Mouse (Mus musculus) myocyte (in vitro differentiated cells): ENCODE measurements around the gene Rnf7. TPM values are rescaled to one million over a fixed set of nuclear protein-coding genes. Genes with fewer than 3 reads are reported as not detected.
A peak's percentile ranks its signal among the peaks of the same experiment; 100 is the strongest.

Experiments used
- H3K27me3 ChIP-seq: one replicate; pipeline ENCODE4 v1.6.1; 2011; ENCODE audit not compliant: control insufficient read depth, insufficient read depth, insufficient read length
- H3K36me3 ChIP-seq: one replicate; pipeline ENCODE4 v1.6.1; 2011; ENCODE audit not compliant: control insufficient read depth, insufficient read depth
- H3K4me2 ChIP-seq: one replicate; pipeline ENCODE4 v1.6.1; 2011; ENCODE audit warnings: low read depth, control low read depth
- H3K4me3 ChIP-seq: one replicate; pipeline ENCODE4 v1.5.1; 2011; ENCODE audit warnings: mild to moderate bottlenecking, control low read depth, moderate library complexity
- H3K79me2 ChIP-seq: one replicate; pipeline ENCODE4 v1.6.1; 2011; ENCODE audit not compliant: control insufficient read depth, insufficient read depth
- H3ac ChIP-seq: one replicate; pipeline ENCODE4 v1.6.1; 2011; ENCODE audit not compliant: control insufficient read depth, insufficient read length
- CEBPB ChIP-seq: IDR thresholded peaks from 2 replicates; pipeline ENCODE4 v1.6.1; 2011; ENCODE audit warnings: mild to moderate bottlenecking, moderate library complexity; ENCODE audit not compliant: poor library complexity, insufficient read depth, severe bottlenecking
- E2F4 ChIP-seq: IDR thresholded peaks from one replicate; pipeline ENCODE4 v1.6.1; 2011; ENCODE audit warnings: mild to moderate bottlenecking, control low read depth, moderate library complexity; ENCODE audit not compliant: insufficient read depth
- MAX ChIP-seq: IDR thresholded peaks from one replicate; pipeline ENCODE4 v1.6.1; 2011; ENCODE audit warnings: low read depth, mild to moderate bottlenecking, control low read depth
- MYOD1 ChIP-seq, 3 experiments: IDR thresholded peaks; one replicate each; pipeline ENCODE4 v1.6.1; 2011; ENCODE audit warnings: control low read depth in 2 of 3, low read depth in 2 of 3, mild to moderate bottlenecking in 2 of 3, moderate library complexity in 1 of 3; ENCODE audit not compliant: insufficient read length in 2 of 3, control insufficient read depth in 1 of 3
- MYOG ChIP-seq, 3 experiments: IDR thresholded peaks; one replicate each; pipeline ENCODE4 v1.6.1; 2011; ENCODE audit warnings: control low read depth in 2 of 3, low read depth in 2 of 3, mild to moderate bottlenecking in 2 of 3; ENCODE audit not compliant: insufficient read length in 2 of 3, control insufficient read depth in 1 of 3, insufficient read depth in 1 of 3
- POLR2A ChIP-seq: IDR thresholded peaks from one replicate; pipeline ENCODE4 v1.6.1; 2011; ENCODE audit warnings: low read depth, mild to moderate bottlenecking, control low read depth, moderate library complexity; ENCODE audit not compliant: insufficient read length
- POLR2AphosphoS2 ChIP-seq: IDR thresholded peaks from one replicate; pipeline ENCODE4 v1.6.1; 2011; ENCODE audit warnings: low read depth, control low read depth; ENCODE audit not compliant: insufficient read length
- REST ChIP-seq: IDR thresholded peaks from one replicate; pipeline ENCODE4 v1.6.1; 2011; ENCODE audit warnings: mild to moderate bottlenecking, control low read depth, moderate library complexity; ENCODE audit not compliant: insufficient read depth, insufficient read length
- SRF ChIP-seq: IDR thresholded peaks from one replicate; pipeline ENCODE4 v1.6.1; 2011; ENCODE audit warnings: low read depth; ENCODE audit not compliant: control insufficient read depth, insufficient read length
- TCF12 ChIP-seq: IDR thresholded peaks from one replicate; pipeline ENCODE4 v1.6.1; 2011; ENCODE audit warnings: mild to moderate bottlenecking, control low read depth; ENCODE audit not compliant: poor library complexity, insufficient read depth, severe bottlenecking
- TCF3 ChIP-seq: IDR thresholded peaks from one replicate; pipeline ENCODE4 v1.6.1; 2011; ENCODE audit warnings: low read depth, control low read depth; ENCODE audit not compliant: insufficient read length
- USF1 ChIP-seq: IDR thresholded peaks from one replicate; pipeline ENCODE4 v1.6.1; 2011; ENCODE audit warnings: low read depth, mild to moderate bottlenecking, control low read depth, moderate library complexity
- polyA plus RNA-seq: library from polyadenylated mRNA; unstranded; fragments of >200 nt; fragmentation: generic; extraction: Trizol; gene quantifications from one replicate; pipeline ENCODE4 v1.2.1, GENCODE M21; 2012; ENCODE audit warnings: missing spikeins

Gene Rnf7
- polyA plus RNA-seq, 1 experiment, result 221 TPM

DNA sequence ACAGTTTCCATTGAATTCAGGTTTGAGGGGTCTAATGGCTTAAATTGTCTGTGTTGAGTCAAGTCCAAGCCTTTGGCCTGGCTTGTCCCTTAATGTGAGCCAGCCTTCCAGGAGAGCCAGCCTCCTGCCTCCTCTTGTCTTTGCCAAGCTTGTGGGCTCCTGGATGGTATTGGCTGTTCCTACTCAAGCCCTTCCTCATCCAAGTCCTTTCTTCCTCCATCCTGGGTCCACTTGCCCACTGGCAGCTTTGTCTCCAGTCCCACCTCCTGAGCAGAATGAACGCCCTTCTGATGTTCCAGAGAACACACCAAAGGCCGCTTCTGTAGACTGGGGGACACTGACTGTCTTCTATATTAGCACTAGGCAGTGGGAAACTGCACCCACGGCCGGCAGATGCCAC, 26.7 kb upstream of the Rnf7 start:
- Histone ChIP-seq H3K36me3 (no peaks in the 10 kb centered on the region), H3K4me3 (no peak overlapping the region), H3K79me2 (no peaks in the 10 kb centered on the region)

DNA sequence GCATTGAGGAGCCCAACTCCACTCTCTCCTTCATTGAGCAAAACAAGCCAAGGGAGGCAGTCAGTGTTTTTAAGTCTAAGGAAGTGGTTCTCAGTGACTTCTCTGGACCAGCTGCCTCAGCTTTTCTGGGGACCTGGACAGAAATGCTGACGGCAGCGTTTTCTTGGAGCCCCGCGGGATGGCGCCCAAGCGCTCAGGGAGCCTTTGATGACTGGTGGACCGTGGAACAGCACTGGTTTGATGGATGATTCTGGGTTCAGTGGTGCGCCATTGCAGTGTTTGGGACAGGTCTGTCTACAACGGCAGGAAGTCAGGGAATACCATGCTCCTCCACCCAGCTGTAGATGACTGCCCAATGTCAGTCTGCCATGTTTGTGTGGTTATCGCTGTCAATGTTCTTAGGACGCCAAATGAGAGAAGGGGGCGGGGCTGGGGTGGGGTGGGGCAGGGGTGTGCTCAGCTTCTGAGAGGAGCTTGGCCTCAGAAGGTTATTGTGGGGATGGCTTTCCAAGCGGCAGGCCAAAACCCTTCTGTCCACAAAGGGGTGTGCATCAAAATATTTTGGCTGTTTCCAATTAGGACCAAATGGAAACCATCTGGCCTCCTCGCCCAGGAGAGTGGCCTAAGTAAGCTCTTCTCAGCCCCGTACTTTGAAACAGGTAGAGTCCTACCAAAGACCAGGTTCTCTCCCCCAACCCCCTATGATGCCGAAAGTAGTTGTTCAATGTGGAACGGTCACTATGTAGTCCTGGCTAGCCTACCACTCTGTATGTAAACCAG, 25.8 kb upstream of the Rnf7 start:
- no peak overlapping the region for H3K4me2 ChIP-seq
- no peak for TF ChIP-seq POLR2AphosphoS2
- TF ChIP-seq MYOD1 (IDR thresholded peaks at IDR 0.05; ENCODE audit: control insufficient read depth in 1 of 3, insufficient read length in 2 of 3, low read depth in 2 of 3), result no peak
- TF ChIP-seq TCF3, result no peak
- TF ChIP-seq MAX, result no peak
- no peak for TF ChIP-seq TCF12
- no peak for TF ChIP-seq POLR2A
- TF ChIP-seq MYOG (IDR thresholded peaks at IDR 0.05; ENCODE audit: control insufficient read depth in 1 of 3, insufficient read depth in 1 of 3, insufficient read length in 2 of 3, low read depth in 2 of 3), result no peak
- no peak for TF ChIP-seq CEBPB
- TF ChIP-seq REST, result no peak
- no peak for TF ChIP-seq USF1
- TF ChIP-seq E2F4, result no peak
- TF ChIP-seq SRF, result no peak

More for the DNA sequence above, 26.7 kb upstream of the Rnf7 start:
- TF ChIP-seq USF1 (no peak), POLR2A (no peak), SRF (no peak), POLR2AphosphoS2 (no peak), REST (no peak), MYOD1 (IDR thresholded peaks at IDR 0.05; ENCODE audit: control insufficient read depth in 1 of 3, insufficient read length in 2 of 3, low read depth in 2 of 3) (no peak), TCF3 (no peak), TCF12 (no peak), CEBPB (no peak), E2F4 (no peak), MYOG (IDR thresholded peaks at IDR 0.05; ENCODE audit: control insufficient read depth in 1 of 3, insufficient read depth in 1 of 3, insufficient read length in 2 of 3, low read depth in 2 of 3) (no peak), MAX (no peak)
- Histone ChIP-seq H3ac (no peak overlapping the region), H3K4me2 (no peak overlapping the region), H3K27me3 (peaks cover 5% of the 10 kb centered on the region)

DNA sequence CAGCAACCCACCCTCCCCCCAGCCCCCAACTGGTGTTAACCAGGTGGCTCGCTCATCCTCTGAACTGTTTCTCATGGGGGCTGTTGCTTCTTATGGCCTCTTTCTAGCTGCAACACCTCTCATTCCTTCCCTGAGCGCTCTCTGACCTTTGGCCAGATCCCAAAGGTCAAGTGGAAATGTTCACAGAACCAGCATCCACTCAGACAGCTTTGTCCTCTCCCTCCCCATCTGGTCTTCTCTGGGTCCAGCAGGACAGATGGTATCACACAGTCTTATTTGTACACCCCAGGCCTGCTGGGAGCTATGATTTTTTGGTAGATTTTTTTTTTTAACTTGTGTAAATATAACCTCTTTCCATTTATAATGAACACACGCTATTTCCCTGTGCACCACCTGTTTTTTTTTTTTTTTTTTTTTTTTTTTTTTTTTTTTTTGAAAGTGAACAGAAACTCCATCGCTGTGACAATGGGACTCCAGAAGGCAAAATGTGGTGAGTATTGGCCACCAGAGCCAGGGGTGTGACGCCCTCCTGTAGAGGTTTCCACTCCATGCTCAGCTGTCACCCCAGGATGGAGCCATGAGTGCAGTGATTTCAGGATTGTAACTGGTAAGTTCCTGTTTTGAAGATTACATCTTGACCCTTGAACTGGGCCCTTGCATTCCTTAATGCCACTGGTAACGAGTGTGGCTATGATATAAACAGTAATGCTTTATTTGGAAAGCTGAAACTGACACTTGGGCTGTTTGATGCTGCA, 24.6 kb upstream of the Rnf7 start:
- Histone ChIP-seq H3K27me3 (peaks cover 5% of the 10 kb centered on the region), H3K36me3 (no peaks in the 10 kb centered on the region), H3K4me2 (peak overlapping the region; percentile 9), H3K79me2 (no peaks in the 10 kb centered on the region), H3ac (no peak overlapping the region), H3K4me3 (no peak overlapping the region)
- TF ChIP-seq MYOG (IDR thresholded peaks at IDR 0.05; ENCODE audit: control insufficient read depth in 1 of 3, insufficient read depth in 1 of 3, insufficient read length in 2 of 3, low read depth in 2 of 3) (peak; percentile 63 to 90 (median 76)), TCF12 (no peak), MYOD1 (IDR thresholded peaks at IDR 0.05; ENCODE audit: control insufficient read depth in 1 of 3, insufficient read length in 2 of 3, low read depth in 2 of 3) (peak in 2 of 3 experiments; percentile 32 to 88)

More for the DNA sequence above, 25.8 kb upstream of the Rnf7 start:
- Histone ChIP-seq H3K27me3 (peaks cover 5% of the 10 kb centered on the region), H3K79me2 (no peaks in the 10 kb centered on the region), H3K4me3 (no peak overlapping the region), H3K36me3 (no peaks in the 10 kb centered on the region), H3ac (no peak overlapping the region)

DNA sequence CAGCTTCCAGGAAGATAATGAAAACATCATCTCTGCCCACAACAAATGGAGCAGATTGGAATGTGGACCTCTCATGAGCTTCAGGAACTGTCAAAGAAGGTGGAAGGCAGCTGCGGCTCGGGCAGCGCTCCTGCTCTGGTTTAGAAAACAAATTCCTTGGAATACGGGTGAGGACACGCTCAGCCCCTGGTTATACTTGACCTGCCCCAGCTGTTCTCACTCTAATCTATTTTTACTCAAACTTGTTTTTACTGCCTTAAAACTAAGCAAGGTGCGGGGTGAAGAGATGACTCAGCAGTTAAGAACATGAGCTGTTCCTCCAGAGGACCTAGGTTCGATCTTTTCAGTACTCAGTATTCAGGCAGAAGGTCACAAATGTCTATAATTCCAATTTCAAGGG, 22.7 kb upstream of the Rnf7 start:
- H3K36me3 ChIP-seq, result no peaks in the 10 kb centered on the region
- no peak overlapping the region for H3K4me3 ChIP-seq
- no peaks in the 10 kb centered on the region for H3K79me2 ChIP-seq
- no peaks in the 10 kb centered on the region for H3K27me3 ChIP-seq
- H3ac ChIP-seq, result no peak overlapping the region
- H3K4me2 ChIP-seq, result no peak overlapping the region
- peak; percentile 47 to 88 (median 68) for TF ChIP-seq MYOG (IDR thresholded peaks at IDR 0.05; ENCODE audit: control insufficient read depth in 1 of 3, insufficient read depth in 1 of 3, insufficient read length in 2 of 3, low read depth in 2 of 3)
- TF ChIP-seq TCF12, result peak; percentile 47
- TF ChIP-seq MYOD1 (IDR thresholded peaks at IDR 0.05; ENCODE audit: control insufficient read depth in 1 of 3, insufficient read length in 2 of 3, low read depth in 2 of 3), result peak; percentile 21 to 83 (median 70)
- no peak for TF ChIP-seq CEBPB
